Comparison of ENCODE assay signal across 7 mouse cellular contexts in the genomic region with DNA sequence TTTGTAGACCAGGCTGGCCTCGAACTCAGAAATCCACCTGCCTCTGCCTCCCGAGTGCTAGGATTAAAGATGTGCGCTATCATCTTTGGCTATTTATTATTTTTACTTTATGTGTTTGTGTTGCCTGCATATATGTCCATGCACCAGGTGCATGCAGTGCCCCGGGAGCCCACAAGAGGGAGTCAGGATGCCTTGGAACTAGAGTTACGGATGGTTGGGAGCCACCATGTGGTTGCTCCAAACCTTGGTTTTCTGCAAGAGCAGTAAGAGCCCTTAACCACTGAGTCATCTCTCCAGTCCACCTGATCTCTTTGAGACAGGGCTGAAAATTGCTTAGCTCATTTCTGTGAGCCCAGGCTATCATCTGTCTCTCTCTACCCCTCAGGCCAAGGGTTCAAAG. TPM values are rescaled to one million over a fixed set of nuclear protein-coding genes. Genes with fewer than 3 reads are reported as not detected.
DNase-seq lines count a peak whose midpoint lies in the region; ATAC-seq and TF ChIP-seq lines count a peak whose summit lies in the region.

No protein-coding gene starts in this region.

- DNase-seq in cerebellum, postnatal 36 days, result peak; percentile 84 to 85
- peak; percentile 70 to 72 for DNase-seq in gastrocnemius, adult 8-10 months (ENCODE audit: low spot score in 2 of 2)
- peak; percentile 94 for DNase-seq in limb, embryonic 10.5 days (ENCODE audit: low spot score)
- peak; percentile 91 for DNase-seq in midbrain, embryonic 14.5 days
- DNase-seq in spleen, adult 18-20 months, result peak; percentile 62 to 82

- H3K4me3 ChIP-seq in intestine, postnatal 0 days (ENCODE audit: low read depth, low read length), result no peak overlapping the region
- no peak overlapping the region for H3K4me3 ChIP-seq in limb, embryonic 10.5 days
- H3K4me3 ChIP-seq in midbrain, embryonic 14.5 days (replicated peaks; ENCODE audit: low read depth, low read length), result no peak overlapping the region

- no peaks in the 10 kb centered on the region for H3K27me3 ChIP-seq in intestine, postnatal 0 days (replicated peaks; ENCODE audit: control insufficient read depth, insufficient read depth, low read length)
- no peaks in the 10 kb centered on the region for H3K27me3 ChIP-seq in limb, embryonic 10.5 days (ENCODE audit: low read depth, poor library complexity, severe bottlenecking)
- H3K27me3 ChIP-seq in midbrain, embryonic 14.5 days (ENCODE audit: control insufficient read depth, insufficient read depth, low read length), result no peaks in the 10 kb centered on the region

- ATAC-seq in activated CD4-positive, CD25-positive, alpha-beta regulatory T cell, adult 4 months, result peak; percentile 93
- ATAC-seq in intestine, postnatal 0 days, result peak; percentile 80
- ATAC-seq in midbrain, embryonic 14.5 days (ENCODE audit: low FRiP score, low TSS enrichment), result no peak; the same call in 1 of the 2 replicates

- H3K36me3 ChIP-seq in intestine, postnatal 0 days (ENCODE audit: control insufficient read depth, insufficient read depth), result no peaks in the 10 kb centered on the region
- no peaks in the 10 kb centered on the region for H3K36me3 ChIP-seq in limb, embryonic 10.5 days
- no peaks in the 10 kb centered on the region for H3K36me3 ChIP-seq in midbrain, embryonic 14.5 days (ENCODE audit: control insufficient read depth, insufficient read depth, low read length)

- TF ChIP-seq CTCF in intestine, postnatal 0 days (IDR thresholded peaks at IDR 0.05; ENCODE audit: low read depth), result peak; percentile 99

- H3K4me2 ChIP-seq in intestine, postnatal 0 days (replicated peaks; ENCODE audit: low read depth), result no peak overlapping the region
- H3K4me2 ChIP-seq in midbrain, embryonic 14.5 days (ENCODE audit: low read length), result no peak overlapping the region

- 4% methylated on average over 5 of the region's 5 CpGs for WGBS in intestine, postnatal 0 days
- 4% methylated on average over 5 of the region's 5 CpGs for WGBS in limb, embryonic 10.5 days
- WGBS in midbrain, embryonic 14.5 days, result 3% methylated on average over 5 of the region's 5 CpGs

- no peak overlapping the region for H3K27ac ChIP-seq in intestine, postnatal 0 days (ENCODE audit: low read depth, low read length)
- no peak overlapping the region for H3K27ac ChIP-seq in limb, embryonic 10.5 days
- no peak overlapping the region for H3K27ac ChIP-seq in midbrain, embryonic 14.5 days (replicated peaks; ENCODE audit: low read depth, low read length)

- no peaks in the 10 kb centered on the region for H3K4me1 ChIP-seq in intestine, postnatal 0 days (replicated peaks; ENCODE audit: control insufficient read depth, insufficient read depth, low read length)
- no peaks in the 10 kb centered on the region for H3K4me1 ChIP-seq in limb, embryonic 10.5 days
- no peaks in the 10 kb centered on the region for H3K4me1 ChIP-seq in midbrain, embryonic 14.5 days (ENCODE audit: control insufficient read depth, insufficient read depth, low read length)

- no peak overlapping the region for H3K9ac ChIP-seq in intestine, postnatal 0 days (ENCODE audit: low read depth, low read length)
- H3K9ac ChIP-seq in midbrain, embryonic 14.5 days (replicated peaks; ENCODE audit: low read length), result no peak overlapping the region

- H3K9me3 ChIP-seq in intestine, postnatal 0 days (ENCODE audit: control insufficient read depth), result no peaks in the 10 kb centered on the region
- no peaks in the 10 kb centered on the region for H3K9me3 ChIP-seq in limb, embryonic 10.5 days (replicated peaks)
- no peaks in the 10 kb centered on the region for H3K9me3 ChIP-seq in midbrain, embryonic 14.5 days (ENCODE audit: control insufficient read depth, low read length)

RNA-seq across cellular contexts. Expression of a gene that starts 7.0 kb away (rescaled TPM):
- 1 to 10 TPM; 8.0 to 8.1 TPM for polyA plus RNA-seq in activated CD4-positive, CD25-positive, alpha-beta regulatory T cell, adult 4 months (2017; shearing (Covaris generic))
- 10 to 100 TPM; 10.3 to 13.5 (median 10.5) TPM for total RNA-seq in gastrocnemius, adult 8-10 months (2022)
- 6.2 and 6.8 TPM in 2 replicates for polyA plus RNA-seq in intestine, postnatal 0 days (2015; fragmentation: Nextera tagmentation; extraction: Ambion mirVana)
- polyA plus RNA-seq in limb, embryonic 10.5 days (2016; fragmentation: Nextera tagmentation; extraction: Ambion mirVana), result 20.2 and 25.9 TPM in 2 replicates
- polyA plus RNA-seq in midbrain, embryonic 14.5 days (2014; fragmentation: Nextera tagmentation; extraction: Ambion mirVana), result 5.8 and 8.0 TPM in 2 replicates

RNA-seq across cellular contexts. Expression of a gene that starts 16.6 kb away (rescaled TPM):
- polyA plus RNA-seq in activated CD4-positive, CD25-positive, alpha-beta regulatory T cell, adult 4 months (2017; shearing (Covaris generic)), result 100 to 1,000 TPM; 382 to 404 TPM
- total RNA-seq in gastrocnemius, adult 8-10 months (2022), result 10 to 100 TPM; 37.1 to 47.8 (median 45.0) TPM
- polyA plus RNA-seq in intestine, postnatal 0 days (2015; fragmentation: Nextera tagmentation; extraction: Ambion mirVana), result 450 and 453 TPM in 2 replicates
- 67.5 and 81.7 TPM in 2 replicates for polyA plus RNA-seq in limb, embryonic 10.5 days (2016; fragmentation: Nextera tagmentation; extraction: Ambion mirVana)
- polyA plus RNA-seq in midbrain, embryonic 14.5 days (2014; fragmentation: Nextera tagmentation; extraction: Ambion mirVana), result 7.2 and 16.9 TPM in 2 replicates

RNA-seq across cellular contexts. Expression of a gene that starts 26.9 kb away (rescaled TPM):
- polyA plus RNA-seq in activated CD4-positive, CD25-positive, alpha-beta regulatory T cell, adult 4 months (2017; shearing (Covaris generic)), result 10 to 100 TPM; 62.3 to 81.8 TPM
- total RNA-seq in gastrocnemius, adult 8-10 months (2022), result 100 to 1,000 TPM; 103 to 116 (median 107) TPM
- 14.9 and 16.6 TPM in 2 replicates for polyA plus RNA-seq in intestine, postnatal 0 days (2015; fragmentation: Nextera tagmentation; extraction: Ambion mirVana)
- 19.1 and 19.7 TPM in 2 replicates for polyA plus RNA-seq in limb, embryonic 10.5 days (2016; fragmentation: Nextera tagmentation; extraction: Ambion mirVana)
- 3.2 and 15.2 TPM in 2 replicates for polyA plus RNA-seq in midbrain, embryonic 14.5 days (2014; fragmentation: Nextera tagmentation; extraction: Ambion mirVana)

RNA-seq across cellular contexts. Expression of a gene that starts 32.2 kb away (rescaled TPM):
- 100 to 1,000 TPM; 194 to 225 TPM for polyA plus RNA-seq in activated CD4-positive, CD25-positive, alpha-beta regulatory T cell, adult 4 months (2017; shearing (Covaris generic))
- total RNA-seq in gastrocnemius, adult 8-10 months (2022), result 100 to 1,000 TPM in 2 of 4 experiments, 10 to 100 TPM in 2; 78.0 to 122 (median 99.0) TPM
- 120 and 128 TPM in 2 replicates for polyA plus RNA-seq in intestine, postnatal 0 days (2015; fragmentation: Nextera tagmentation; extraction: Ambion mirVana)
- 481 and 493 TPM in 2 replicates for polyA plus RNA-seq in limb, embryonic 10.5 days (2016; fragmentation: Nextera tagmentation; extraction: Ambion mirVana)
- 318 and 413 TPM in 2 replicates for polyA plus RNA-seq in midbrain, embryonic 14.5 days (2014; fragmentation: Nextera tagmentation; extraction: Ambion mirVana)

RNA-seq across cellular contexts. Expression of a gene that starts 40.4 kb away (rescaled TPM):
- 100 to 1,000 TPM; 110 TPM for polyA plus RNA-seq in activated CD4-positive, CD25-positive, alpha-beta regulatory T cell, adult 4 months (2017; shearing (Covaris generic))
- total RNA-seq in gastrocnemius, adult 8-10 months (2022), result 10 to 100 TPM; 23.5 to 29.8 (median 28.0) TPM
- 122 and 132 TPM in 2 replicates for polyA plus RNA-seq in intestine, postnatal 0 days (2015; fragmentation: Nextera tagmentation; extraction: Ambion mirVana)
- polyA plus RNA-seq in limb, embryonic 10.5 days (2016; fragmentation: Nextera tagmentation; extraction: Ambion mirVana), result 109 TPM in 2 replicates
- 116 and 122 TPM in 2 replicates for polyA plus RNA-seq in midbrain, embryonic 14.5 days (2014; fragmentation: Nextera tagmentation; extraction: Ambion mirVana)
